Mouse (Mus musculus) ovary, adult 18-20 months (tissue): ENCODE results near the gene Sos2.
"Not testable (repeated sequence)": the region's sequence is repeated elsewhere in the genome, so short reads cannot be mapped to it uniquely, and the experiment has no call there.

Source experiments
- DNase-seq: peaks from one replicate; pipeline ENCODE4 v3.0.0; 2022; ENCODE audit warnings: low spot score, mixed read lengths

Sos2 gene

GRCm38 (mm10) chr12:69674576-69675537, 6.8 kb downstream of the Sos2 start:
- DNase-seq, result no peak

GRCm38 (mm10) chr12:69674176-69674575, 7.5 kb downstream of the Sos2 start:
- DNase-seq, result no peak

DNA sequence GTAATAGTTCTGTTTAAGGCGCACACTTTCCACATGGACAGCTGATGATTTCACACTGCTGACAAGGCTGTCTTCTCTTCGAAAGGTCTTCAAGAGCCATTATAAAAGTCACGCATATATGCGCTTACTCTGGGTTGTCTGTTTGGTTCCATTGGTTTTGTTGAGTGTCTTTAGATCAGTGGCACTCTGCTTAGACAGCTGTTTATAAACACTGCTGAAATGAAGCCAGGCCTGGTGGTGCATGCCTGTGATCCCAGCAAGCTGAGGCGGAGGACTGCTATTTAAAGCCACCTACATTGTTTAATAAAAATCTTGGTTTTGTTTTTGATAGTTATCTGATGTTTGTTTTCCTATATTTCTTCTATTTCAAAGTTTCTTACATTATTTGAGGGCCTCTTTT, 14.9 kb downstream of the Sos2 start:
- no peak for DNase-seq

DNA sequence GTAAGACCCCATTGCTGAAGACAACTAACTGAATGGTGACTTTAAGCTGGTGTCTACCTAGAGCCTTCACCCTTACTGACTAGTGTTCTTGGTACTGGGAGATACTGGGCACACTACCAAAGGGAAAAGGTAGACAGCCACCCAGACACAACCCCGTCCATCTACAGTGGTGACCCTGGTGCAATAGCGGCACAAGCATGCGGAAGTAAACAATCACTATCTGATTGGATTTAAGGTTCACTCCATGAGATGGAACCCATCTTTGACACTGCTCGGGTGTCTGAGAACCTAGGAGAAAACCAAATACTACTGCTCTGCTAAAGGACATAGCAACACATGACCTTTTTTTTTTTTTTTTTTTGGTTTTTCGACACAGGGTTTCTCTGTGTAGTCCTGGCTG, 20.0 kb downstream of the Sos2 start:
- no peak for DNase-seq

DNA sequence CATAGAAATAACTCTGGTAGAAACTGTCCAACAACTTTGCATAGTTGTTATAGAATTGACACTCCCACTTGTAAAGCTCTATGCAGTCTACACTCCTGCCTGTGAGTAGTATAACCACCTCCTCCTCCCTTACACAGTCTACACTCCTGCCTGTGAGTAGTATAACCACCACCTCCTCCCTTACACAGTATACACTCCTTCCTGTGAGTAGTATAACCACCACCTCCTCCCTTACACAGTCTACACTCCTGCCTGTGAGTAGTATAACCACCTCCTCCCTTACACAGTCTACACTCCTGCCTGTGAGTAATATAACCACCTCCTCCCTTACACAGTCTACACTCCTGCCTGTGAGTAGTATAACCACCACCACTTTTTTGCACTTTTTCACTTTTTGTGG, 27.7 kb downstream of the Sos2 start:
- not testable (repeated sequence) for DNase-seq

DNA sequence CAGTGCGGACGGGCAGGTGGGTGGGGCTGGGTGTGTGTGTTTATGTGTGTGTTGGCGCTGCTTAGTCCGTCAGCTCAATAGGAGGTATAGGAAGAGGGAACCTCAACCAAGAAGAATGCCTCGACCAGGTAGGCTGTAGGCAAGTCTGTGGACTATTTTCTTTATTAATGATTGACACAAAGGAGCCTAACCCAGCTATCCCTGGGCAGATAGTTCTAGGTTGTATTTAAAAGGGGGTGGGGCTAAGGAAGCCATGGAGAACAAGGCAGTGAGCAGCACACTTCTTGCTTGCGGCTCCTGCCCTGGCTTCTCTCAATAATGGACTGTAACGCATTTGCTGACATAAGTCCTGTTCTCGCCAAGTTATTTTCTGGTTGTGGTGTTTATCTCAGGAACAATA, 32.1 kb downstream of the Sos2 start:
- DNase-seq, result no peak

GRCm38 (mm10) chr12:69645821-69646616, 35.6 kb downstream of the Sos2 start:
- no peak for DNase-seq

GRCm38 (mm10) chr12:69644877-69645276, 36.8 kb downstream of the Sos2 start:
- no peak for DNase-seq

DNA sequence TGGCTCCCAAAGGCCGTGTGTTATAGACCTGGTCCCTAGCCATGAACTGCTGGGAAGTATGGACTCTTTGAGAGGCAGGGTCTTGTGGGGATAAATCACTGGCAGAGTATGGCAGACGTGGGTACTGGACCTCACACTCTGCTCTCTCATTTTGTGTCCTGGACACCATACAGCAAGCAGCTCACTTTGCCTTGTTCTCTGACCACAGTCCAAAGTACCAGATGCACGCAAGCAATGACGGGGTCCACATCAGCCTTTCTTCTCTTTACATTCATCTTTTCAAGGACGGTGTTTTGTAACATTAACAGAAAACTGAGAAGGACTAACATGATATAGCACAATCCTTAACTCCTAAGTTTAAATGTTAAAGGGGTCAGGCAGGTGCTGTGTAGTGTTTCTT, 38.8 kb downstream of the Sos2 start:
- no peak for DNase-seq

DNA sequence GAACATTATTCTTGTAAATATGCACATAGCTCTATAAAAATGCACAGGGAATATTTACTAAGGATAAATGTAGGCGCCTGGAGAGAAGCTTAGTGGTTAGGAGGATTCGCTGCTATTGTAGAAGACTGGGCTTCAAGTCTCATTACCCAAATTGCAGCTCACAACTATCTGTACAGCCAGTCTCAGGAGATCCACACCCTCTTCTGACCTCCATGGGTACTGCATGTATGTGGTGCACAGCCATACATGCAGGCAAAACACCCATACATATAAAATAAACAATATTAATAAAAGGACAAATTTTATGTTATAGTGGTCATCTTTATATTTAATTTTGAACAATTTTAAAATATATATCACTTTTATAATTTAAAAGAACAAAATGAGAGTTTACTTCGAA, 46.9 kb downstream of the Sos2 start:
- no peak for DNase-seq

GRCm38 (mm10) chr12:69618590-69618989, 63.1 kb downstream of the Sos2 start:
- peak; percentile 49 for DNase-seq

GRCm38 (mm10) chr12:69604367-69604766, 77.3 kb downstream of the Sos2 start:
- no peak for DNase-seq

- DNase-seq, result no peak
These were observed 84.2 kb downstream of the Sos2 start for GRCm38 (mm10) chr12:69597446-69597845.

DNA sequence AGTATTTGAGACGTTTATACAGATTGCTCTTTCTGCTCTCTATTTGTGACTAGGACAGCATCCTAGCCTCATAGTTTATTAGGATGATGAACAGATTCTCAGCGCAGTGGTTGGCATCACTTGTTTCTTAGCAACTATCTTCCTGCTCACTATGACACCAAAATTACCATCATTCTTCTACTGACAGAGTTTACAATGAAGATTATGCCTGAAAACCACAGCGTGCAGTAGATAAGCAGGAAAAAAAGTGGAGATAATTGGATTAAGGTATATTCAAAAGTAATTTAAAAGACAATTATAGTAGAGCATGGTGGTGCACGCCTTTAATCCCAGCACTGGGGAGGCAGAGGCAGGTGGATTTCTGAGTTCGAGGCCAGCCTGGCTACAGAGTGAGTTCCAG, 88.5 kb downstream of the Sos2 start:
- DNase-seq, result no peak

GRCm38 (mm10) chr12:69583270-69583629, 98.4 kb downstream of the Sos2 start:
- DNase-seq, result no peak

DNA sequence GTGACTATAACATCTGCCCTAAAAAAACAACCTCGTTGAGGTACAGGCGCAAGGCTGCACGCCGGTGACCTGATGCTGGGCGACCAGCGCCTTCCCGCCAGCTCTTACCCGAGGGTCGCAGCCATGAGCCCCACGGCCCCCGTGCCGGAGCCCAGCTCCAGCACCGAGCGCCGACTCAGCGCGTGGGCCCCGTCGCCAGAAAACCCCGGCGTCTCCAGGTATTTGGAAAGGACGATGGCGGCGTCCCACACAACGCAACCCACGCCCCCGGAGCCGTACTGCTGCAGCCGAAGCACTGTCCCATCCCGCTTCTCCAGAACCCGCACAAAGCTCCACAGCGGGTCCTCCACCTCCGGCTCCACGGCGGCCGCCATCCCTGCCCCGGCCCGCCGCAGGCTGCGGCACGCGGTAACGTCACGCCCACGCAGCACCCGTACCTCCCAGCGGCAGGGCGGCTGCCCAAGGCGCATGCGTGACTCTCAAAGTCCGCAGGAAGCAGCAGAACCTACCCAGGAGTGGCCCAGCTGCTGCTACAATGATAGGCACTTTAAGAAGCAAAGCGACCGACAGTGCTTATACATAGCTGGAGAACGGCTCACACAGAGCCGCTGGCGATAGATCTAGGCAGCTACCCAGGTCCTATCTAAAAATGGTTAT, 98.9 kb downstream of the Sos2 start, which contains the start of gene Vcpkmt:
Gene Vcpkmt, minus strand, starts transcription at position 416 of the 657 bp plus-strand sequence.
- peak; percentile 84 for DNase-seq

- no peak for DNase-seq
These were observed 99.4 kb downstream of the Sos2 start for GRCm38 (mm10) chr12:69582216-69582612.

GRCm38 (mm10) chr12:69579623-69580022, 102.0 kb downstream of the Sos2 start:
- no peak for DNase-seq

GRCm38 (mm10) chr12:69576120-69576627, 105.5 kb downstream of the Sos2 start:
- no peak for DNase-seq

DNA sequence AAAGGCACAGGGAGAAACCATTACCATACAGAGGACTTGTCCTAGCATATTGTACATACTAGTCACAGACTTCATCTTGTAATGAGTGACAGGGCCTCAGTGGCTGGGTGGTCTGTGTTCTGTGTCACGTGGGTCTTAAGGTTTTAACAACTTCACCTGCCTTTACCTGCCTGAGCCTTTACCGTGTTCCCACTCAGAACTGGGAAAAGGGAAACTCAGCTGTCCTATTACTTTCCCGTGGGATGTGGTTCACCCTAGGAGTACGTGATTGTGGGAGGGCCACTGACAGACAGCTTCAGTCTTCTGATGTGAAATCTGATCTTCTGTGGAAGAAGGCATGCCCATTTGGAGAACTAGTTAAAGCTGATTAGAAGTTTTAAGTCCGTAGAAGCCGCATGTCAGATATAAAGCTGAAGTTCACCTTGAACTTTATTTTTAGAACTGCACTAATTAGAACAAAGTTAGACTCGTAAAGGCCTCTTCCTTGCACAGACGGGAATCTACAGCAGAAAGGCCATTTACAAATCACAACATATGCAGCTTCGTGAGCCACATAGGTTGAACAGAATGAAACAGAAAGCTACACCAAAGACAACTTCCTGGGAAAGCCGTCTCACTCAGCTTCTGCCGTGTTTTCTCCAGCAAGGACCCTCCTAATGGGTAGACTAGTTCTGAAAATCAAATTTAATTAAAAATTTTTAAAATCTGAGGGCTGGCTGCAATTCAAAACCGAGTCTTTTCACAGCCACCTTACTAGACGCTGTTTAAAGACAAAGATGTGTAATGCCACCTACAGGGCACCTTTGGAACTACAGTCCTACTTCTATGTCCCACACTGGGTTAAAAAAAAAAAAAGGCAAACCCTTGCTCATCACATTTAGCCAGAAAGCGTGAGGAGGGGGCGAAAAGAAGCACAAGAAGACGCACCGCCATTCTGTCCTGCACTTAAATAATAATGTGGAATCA, 107.5 kb downstream of the Sos2 start:
- DNase-seq, result no peak

GRCm38 (mm10) chr12:69573271-69573670, 108.4 kb downstream of the Sos2 start:
- DNase-seq, result no peak
